20 mouse cellular contexts compared by ENCODE assay signal in genomic region chr10:109802236-109802635, GRCm38 (mm10).
A peak's percentile ranks its signal among the peaks of the same experiment; 100 is the strongest.
DNase-seq lines count a peak whose midpoint lies in the region; ATAC-seq and TF ChIP-seq lines count a peak whose summit lies in the region.
"Had no signal": no experiment of that assay in that cellular context is flagged by ENCODE, and none has a peak within 500 bp of the region (broad histone marks: within the 10 kb centered on the region; RNA-seq: fewer than 3 reads in every experiment).

No protein-coding gene starts in this region.

- no peak for TF ChIP-seq CTCF in forebrain, postnatal 0 days (IDR thresholded peaks at IDR 0.05; ENCODE audit: low read depth)

- no peaks in the 10 kb centered on the region for H3K36me3 ChIP-seq in forebrain, embryonic 15.5 days
- H3K36me3 ChIP-seq in forebrain, embryonic 11.5 days (ENCODE audit: control insufficient read depth, insufficient read depth, low read length): no peaks in the 10 kb centered on the region
- no peaks in the 10 kb centered on the region for H3K36me3 ChIP-seq in forebrain, postnatal 0 days (ENCODE audit: insufficient read depth)
- no peaks in the 10 kb centered on the region for H3K36me3 ChIP-seq in forebrain, embryonic 10.5 days (replicated peaks)
- H3K36me3 ChIP-seq: embryonic facial prominence, embryonic 13.5 days; embryonic facial prominence, embryonic 15.5 days had no signal

- no peaks in the 10 kb centered on the region for H3K27me3 ChIP-seq in forebrain, embryonic 15.5 days
- no peaks in the 10 kb centered on the region for H3K27me3 ChIP-seq in forebrain, embryonic 11.5 days (ENCODE audit: control insufficient read depth, insufficient read depth, low read length)
- H3K27me3 ChIP-seq in forebrain, postnatal 0 days (ENCODE audit: insufficient read depth, low read length): no peaks in the 10 kb centered on the region
- H3K27me3 ChIP-seq in forebrain, embryonic 10.5 days (ENCODE audit: poor library complexity, severe bottlenecking): no peaks in the 10 kb centered on the region
- H3K27me3 ChIP-seq: embryonic facial prominence, embryonic 13.5 days; embryonic facial prominence, embryonic 15.5 days had no signal

- WGBS in forebrain, embryonic 15.5 days: 12% methylated on average over 1 of the region's 1 CpGs
- WGBS in forebrain, embryonic 11.5 days: 37% methylated on average over 1 of the region's 1 CpGs
- 17% methylated on average over 1 of the region's 1 CpGs for WGBS in forebrain, postnatal 0 days
- 50% methylated on average over 1 of the region's 1 CpGs for WGBS in forebrain, embryonic 10.5 days

- intact Hi-C loops in left cerebral cortex, postnatal 25 days (cut with DNase I): no loop called here

- peaks cover 8% of the 10 kb centered on the region for H3K4me1 ChIP-seq in forebrain, embryonic 15.5 days
- H3K4me1 ChIP-seq in forebrain, embryonic 11.5 days (replicated peaks; ENCODE audit: control insufficient read depth, insufficient read depth, low read length): no peaks in the 10 kb centered on the region
- 0 out of 2 replicates have a peak, but pooled peaks cover 3% of the 10 kb centered on the region for H3K4me1 ChIP-seq in forebrain, postnatal 0 days (ENCODE audit: insufficient read depth)
- peaks cover 16% of the 10 kb centered on the region for H3K4me1 ChIP-seq in forebrain, embryonic 10.5 days
- H3K4me1 ChIP-seq: embryonic facial prominence, embryonic 15.5 days had no signal

- H3K4me3 ChIP-seq in forebrain, embryonic 15.5 days: no peak overlapping the region
- H3K4me3 ChIP-seq in forebrain, embryonic 11.5 days (ENCODE audit: low read depth, low read length): no peak overlapping the region
- H3K4me3 ChIP-seq in forebrain, postnatal 0 days (ENCODE audit: low read depth, low read length): no peak overlapping the region
- H3K4me3 ChIP-seq in forebrain, embryonic 10.5 days: no peak overlapping the region
- H3K4me3 ChIP-seq: embryonic facial prominence, embryonic 13.5 days; embryonic facial prominence, embryonic 15.5 days; erythroblast, embryonic 14.5 days had no signal

- H3K4me2 ChIP-seq in forebrain, embryonic 15.5 days (replicated peaks): no peak overlapping the region
- no peak overlapping the region for H3K4me2 ChIP-seq in forebrain, embryonic 11.5 days (ENCODE audit: low read depth, low read length, severe bottlenecking)
- H3K4me2 ChIP-seq in forebrain, postnatal 0 days (ENCODE audit: low read depth): no peak overlapping the region
- H3K4me2 ChIP-seq: embryonic facial prominence, embryonic 13.5 days; embryonic facial prominence, embryonic 15.5 days had no signal

- DNase-seq in forebrain, embryonic 11.5 days (ENCODE audit: low spot score): no peak
- peak; percentile 26 for DNase-seq in forebrain, postnatal 0 days
- no peak for DNase-seq in forebrain, embryonic 10.5 days (ENCODE audit: extremely low spot score, low spot score)
- peak; percentile 64 for DNase-seq in retina, embryonic 14.5 days (ENCODE audit: low spot score)
- DNase-seq in c-Kit-positive CD71-positive TER-119-positive erythroid progenitor cells, embryonic 14.5 days (ENCODE audit: low spot score): no peak
- DNase-seq in left cerebral cortex, postnatal 25 days (ENCODE audit: low spot score in 2 of 2): no peak
- DNase-seq: adrenal gland, adult 2 months; adrenal gland, postnatal 10 days; adrenal gland, postnatal 25 days; cerebellum, adult 11 months; cerebellum, adult 18-20 months; cerebellum, adult 8-10 months; cerebellum, adult 9-11 months; cerebellum, postnatal 14 days; cerebellum, postnatal 36 days; embryo, embryonic 11 days had no signal

- no peaks in the 10 kb centered on the region for H3K9me3 ChIP-seq in forebrain, embryonic 15.5 days
- H3K9me3 ChIP-seq in forebrain, embryonic 11.5 days (ENCODE audit: control insufficient read depth, low read length): no peaks in the 10 kb centered on the region
- no peaks in the 10 kb centered on the region for H3K9me3 ChIP-seq in forebrain, postnatal 0 days (ENCODE audit: low read length)
- no peaks in the 10 kb centered on the region for H3K9me3 ChIP-seq in forebrain, embryonic 10.5 days
- H3K9me3 ChIP-seq: embryonic facial prominence, embryonic 13.5 days; embryonic facial prominence, embryonic 15.5 days had no signal

- ATAC-seq in forebrain, embryonic 15.5 days (replicated peaks): no peak
- no peak for ATAC-seq in forebrain, embryonic 11.5 days (replicated peaks; ENCODE audit: low FRiP score)
- peak; percentile 83; the same call in 1 of the 2 replicates for ATAC-seq in forebrain, postnatal 0 days

- H3K9ac ChIP-seq in forebrain, embryonic 15.5 days (replicated peaks): no peak overlapping the region
- H3K9ac ChIP-seq in forebrain, embryonic 11.5 days (ENCODE audit: low read length): no peak overlapping the region
- no peak overlapping the region for H3K9ac ChIP-seq in forebrain, postnatal 0 days
- H3K9ac ChIP-seq: embryonic facial prominence, embryonic 13.5 days; embryonic facial prominence, embryonic 15.5 days had no signal

- peak overlapping the region; percentile 31; the same call in 1 of the 2 replicates for H3K27ac ChIP-seq in forebrain, embryonic 15.5 days (replicated peaks)
- H3K27ac ChIP-seq in forebrain, embryonic 11.5 days (ENCODE audit: low read depth, low read length): no peak overlapping the region
- 0 out of 2 replicates have a peak overlapping the region, but pooled peaks have one; percentile 23 for H3K27ac ChIP-seq in forebrain, postnatal 0 days (ENCODE audit: low read depth, low read length)
- H3K27ac ChIP-seq in forebrain, embryonic 10.5 days: no peak overlapping the region
- H3K27ac ChIP-seq: embryonic facial prominence, embryonic 13.5 days; embryonic facial prominence, embryonic 15.5 days had no signal

Comparison
In these comparisons a context has a peak if more than half of its experiments do, and no peak if none do; other contexts are left out.
1. H3K27ac ChIP-seq: peak in forebrain, embryonic 15.5 days (single experiment) and forebrain, postnatal 0 days (single experiment); none in forebrain, embryonic 11.5 days (single experiment) and forebrain, embryonic 10.5 days (single experiment).
2. DNase-seq: peak in forebrain, postnatal 0 days (single experiment) and retina, embryonic 14.5 days (single experiment); none in forebrain, embryonic 11.5 days (single experiment), forebrain, embryonic 10.5 days (single experiment), c-Kit-positive CD71-positive TER-119-positive erythroid progenitor cells, embryonic 14.5 days (single experiment) and left cerebral cortex, postnatal 25 days (0 of 2).